Mouse (Mus musculus): ENCODE measurements around the gene Gm49387.

DNA sequence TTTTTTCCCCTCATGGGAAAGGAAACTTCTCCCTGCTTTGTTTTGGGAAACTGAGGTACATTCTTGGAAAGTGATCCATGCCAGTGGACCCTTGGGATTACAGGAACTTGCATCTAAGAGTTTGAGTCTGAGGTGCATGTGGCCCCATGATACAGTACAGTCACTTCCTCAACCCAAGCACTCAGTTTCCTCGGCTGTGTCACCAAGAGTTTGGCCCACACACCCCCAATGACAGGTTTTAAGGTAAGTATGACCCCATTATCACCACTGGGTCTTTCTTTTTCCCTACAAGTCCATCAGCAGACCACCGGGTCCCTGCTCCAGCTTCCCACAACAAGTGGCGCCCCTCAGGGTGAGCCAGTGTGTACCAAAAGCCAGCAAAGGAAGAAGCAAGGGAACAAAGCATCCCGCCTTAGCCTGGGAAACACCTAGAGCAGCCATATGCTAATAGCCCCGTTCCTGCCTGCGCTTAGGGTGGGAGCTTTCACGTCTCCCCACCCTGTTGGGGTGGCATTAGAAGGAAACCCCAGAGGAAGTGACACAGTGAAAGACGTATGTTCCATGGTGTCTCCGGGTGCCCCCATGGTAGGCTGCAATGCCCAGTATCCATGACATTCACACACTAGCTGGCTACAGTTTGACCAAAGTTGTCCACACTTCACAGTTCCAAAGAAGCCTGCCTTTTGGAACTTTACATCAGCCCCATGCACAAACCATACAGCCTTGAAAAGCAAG lies 84.0 kb downstream of the Gm49387 start:
- TF ChIP-seq GATA1 (IDR thresholded peaks at IDR 0.05; ENCODE audit: borderline replicate concordance, low read length) (no peak), FLI1 (IDR thresholded peaks at IDR 0.05; ENCODE audit: low read length) (no peak)

All from megakaryocyte, embryonic 14.5 days (primary cell).